Mouse (Mus musculus): Measurements from ENCODE around the gene Usp17lb. TPM values are rescaled to one million over a fixed set of nuclear protein-coding genes. Genes with fewer than 3 reads are reported as not detected.

Gene Usp17lb
- polyA plus RNA-seq, 1 experiment from 2014 or later, result not detected

- H3K27me3 ChIP-seq (ENCODE audit: control insufficient read depth, insufficient read depth, low read depth, low read length), result no peaks in the 10 kb centered on the region
- no peak overlapping the region for H3K4me3 ChIP-seq (ENCODE audit: low read length)
- no peak overlapping the region for H3K9ac ChIP-seq (ENCODE audit: low read length)
- H3K36me3 ChIP-seq (ENCODE audit: control insufficient read depth, insufficient read depth, low read length), result no peaks in the 10 kb centered on the region
- no peaks in the 10 kb centered on the region for H3K9me3 ChIP-seq (ENCODE audit: control insufficient read depth, low read length)
- no peaks in the 10 kb centered on the region for H3K4me1 ChIP-seq (replicated peaks; ENCODE audit: control insufficient read depth, insufficient read depth, low read length)
- WGBS, result 55% methylated on average over 1 of the region's 1 CpGs
- no peak overlapping the region for H3K4me2 ChIP-seq (ENCODE audit: low read depth, low read length)
- no peak overlapping the region for H3K27ac ChIP-seq (ENCODE audit: low read length)
- ATAC-seq (ENCODE audit: low read depth), result no peak
These were observed 51.6 kb downstream of the Usp17lb start for GRCm38 (mm10) chr7:104790796-104791195.

Other genes with a start within 250 kb of the Usp17lb start
- gene Olfr655, start 240.8 kb downstream of the Usp17lb start, polyA plus RNA-seq (2015; fragmentation: Nextera tagmentation; extraction: Ambion mirVana), result not detected in 2 replicates
- gene Olfr656, start 228.6 kb downstream of the Usp17lb start, polyA plus RNA-seq (2015; fragmentation: Nextera tagmentation; extraction: Ambion mirVana), result not detected in 2 replicates
- not detected in 2 replicates for gene Olfr657, start 217.8 kb downstream of the Usp17lb start, polyA plus RNA-seq (2015; fragmentation: Nextera tagmentation; extraction: Ambion mirVana)
- not detected in 2 replicates for gene Olfr658, start 195.3 kb downstream of the Usp17lb start, polyA plus RNA-seq (2015; fragmentation: Nextera tagmentation; extraction: Ambion mirVana)
- gene Olfr659, start 175.8 kb downstream of the Usp17lb start, polyA plus RNA-seq (2015; fragmentation: Nextera tagmentation; extraction: Ambion mirVana), result not detected in 2 replicates
- not detected in 2 replicates for gene Olfr661, start 156.1 kb downstream of the Usp17lb start, polyA plus RNA-seq (2015; fragmentation: Nextera tagmentation; extraction: Ambion mirVana)
- gene Usp17le, start 65.1 kb downstream of the Usp17lb start, polyA plus RNA-seq (2015; fragmentation: Nextera tagmentation; extraction: Ambion mirVana), result not detected in 2 replicates
- gene Usp17la, start 14.4 kb upstream of the Usp17lb start, polyA plus RNA-seq (2015; fragmentation: Nextera tagmentation; extraction: Ambion mirVana), result not detected in 2 replicates
- not detected in 2 replicates for gene Olfr665, start 35.4 kb upstream of the Usp17lb start, polyA plus RNA-seq (2015; fragmentation: Nextera tagmentation; extraction: Ambion mirVana)
- gene Olfr666, start 53.3 kb upstream of the Usp17lb start, polyA plus RNA-seq (2015; fragmentation: Nextera tagmentation; extraction: Ambion mirVana), result not detected in 2 replicates
- gene Olfr667, start 78.9 kb upstream of the Usp17lb start, polyA plus RNA-seq (2015; fragmentation: Nextera tagmentation; extraction: Ambion mirVana), result not detected in 2 replicates
- gene Olfr668, start 85.5 kb upstream of the Usp17lb start, polyA plus RNA-seq (2015; fragmentation: Nextera tagmentation; extraction: Ambion mirVana), result not detected in 2 replicates
- not detected in 2 replicates for gene Olfr669, start 91.6 kb upstream of the Usp17lb start, polyA plus RNA-seq (2015; fragmentation: Nextera tagmentation; extraction: Ambion mirVana)
- not detected in 2 replicates for gene Olfr670, start 120.0 kb upstream of the Usp17lb start, polyA plus RNA-seq (2015; fragmentation: Nextera tagmentation; extraction: Ambion mirVana)
- not detected in 2 replicates for gene Olfr671, start 136.5 kb upstream of the Usp17lb start, polyA plus RNA-seq (2015; fragmentation: Nextera tagmentation; extraction: Ambion mirVana)
- gene Olfr672, start 159.4 kb upstream of the Usp17lb start, polyA plus RNA-seq (2015; fragmentation: Nextera tagmentation; extraction: Ambion mirVana), result not detected in 2 replicates
- not detected in 2 replicates for gene Olfr675, start 185.9 kb upstream of the Usp17lb start, polyA plus RNA-seq (2015; fragmentation: Nextera tagmentation; extraction: Ambion mirVana)
- not detected in 2 replicates for gene Olfr676, start 190.1 kb upstream of the Usp17lb start, polyA plus RNA-seq (2015; fragmentation: Nextera tagmentation; extraction: Ambion mirVana)
- not detected in 2 replicates for gene Olfr677, start 208.8 kb upstream of the Usp17lb start, polyA plus RNA-seq (2015; fragmentation: Nextera tagmentation; extraction: Ambion mirVana)
- not detected in 2 replicates for gene Olfr678, start 221.9 kb upstream of the Usp17lb start, polyA plus RNA-seq (2015; fragmentation: Nextera tagmentation; extraction: Ambion mirVana)
- gene Olfr679, start 238.6 kb upstream of the Usp17lb start, polyA plus RNA-seq (2015; fragmentation: Nextera tagmentation; extraction: Ambion mirVana), result not detected in 2 replicates